Mouse (Mus musculus) heart, adult 18-20 months (tissue): ENCODE measurements around the gene Shroom4. TPM values are rescaled to one million over a fixed set of nuclear protein-coding genes. Genes with fewer than 3 reads are reported as not detected.

Experiments
- DNase-seq, 2 experiments: peaks; one replicate each; pipeline ENCODE4 v3.0.0; 2021 to 2022; ENCODE audit warnings: mixed read lengths in 1 of 2
- total RNA-seq, 2 experiments: library from RNA; stranded (reverse); gene quantifications; 2 replicates each; pipeline ENCODE4 v1.2.3; 2021

Gene Shroom4
- total RNA-seq, 2 experiments from 2014 or later: 13.9 to 15.8 TPM

- no peak for DNase-seq
Measured at GRCm38 (mm10) chrX:6495456-6495855, 95.8 kb downstream of the Shroom4 start.

DNA sequence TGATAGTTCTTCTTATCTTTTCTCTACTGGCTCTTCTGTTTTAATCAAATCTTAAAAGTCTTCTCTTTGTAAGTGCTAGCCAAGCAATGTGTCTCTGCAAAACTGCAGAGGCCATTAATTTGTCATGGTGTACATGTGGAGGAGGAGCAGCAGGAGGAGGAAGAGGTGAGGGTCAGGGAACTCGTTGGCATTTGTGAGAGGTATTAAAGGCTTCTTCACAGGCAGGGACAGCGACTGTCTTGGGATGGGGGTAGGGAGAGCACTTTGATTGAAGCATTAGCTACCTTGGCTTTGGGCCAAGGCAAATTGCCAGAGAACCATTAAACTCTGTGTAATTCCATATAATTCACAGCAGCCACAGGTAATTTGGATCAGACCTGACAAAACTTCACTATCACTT, 96.7 kb downstream of the Shroom4 start:
- no peak for DNase-seq

DNA sequence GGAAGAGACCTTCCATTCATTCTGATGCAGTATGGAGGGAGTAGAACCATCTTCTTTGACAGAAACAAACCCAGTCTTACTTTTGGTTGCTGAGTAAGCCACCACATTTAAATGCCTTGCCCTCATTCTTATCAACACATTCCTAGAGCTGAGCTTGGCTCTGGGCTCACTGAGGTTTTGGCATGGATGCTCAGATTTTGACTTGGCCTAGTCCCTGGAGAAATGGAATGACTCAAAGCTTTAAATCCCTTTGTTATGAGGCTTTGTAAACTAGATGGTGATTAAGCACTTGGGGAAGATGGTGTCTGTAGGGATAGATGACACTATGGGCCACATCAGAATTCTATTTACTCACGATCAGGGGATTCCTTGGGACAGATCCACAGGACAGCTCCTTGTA, 102.2 kb downstream of the Shroom4 start:
- DNase-seq: peak; percentile 7 to 16

DNA sequence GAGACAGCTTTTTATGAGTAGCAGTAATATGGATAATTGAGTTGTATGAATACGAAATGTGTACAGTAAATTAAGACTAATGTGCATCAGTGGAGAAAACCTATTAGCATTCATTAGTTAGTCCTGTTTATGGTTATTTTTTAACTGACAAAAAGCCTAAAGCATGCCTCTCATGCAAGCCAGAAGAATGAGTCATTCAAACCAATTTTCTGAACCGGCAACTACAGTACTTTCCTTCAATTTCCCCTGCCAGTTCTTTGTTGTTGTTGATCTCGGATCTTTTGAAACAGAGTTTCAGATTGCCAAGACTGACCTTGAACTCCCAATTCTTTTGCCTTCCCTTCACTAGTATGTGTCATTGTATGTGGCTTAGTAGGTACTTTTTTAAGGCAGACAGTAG, 117.6 kb downstream of the Shroom4 start:
- no peak for DNase-seq

DNA sequence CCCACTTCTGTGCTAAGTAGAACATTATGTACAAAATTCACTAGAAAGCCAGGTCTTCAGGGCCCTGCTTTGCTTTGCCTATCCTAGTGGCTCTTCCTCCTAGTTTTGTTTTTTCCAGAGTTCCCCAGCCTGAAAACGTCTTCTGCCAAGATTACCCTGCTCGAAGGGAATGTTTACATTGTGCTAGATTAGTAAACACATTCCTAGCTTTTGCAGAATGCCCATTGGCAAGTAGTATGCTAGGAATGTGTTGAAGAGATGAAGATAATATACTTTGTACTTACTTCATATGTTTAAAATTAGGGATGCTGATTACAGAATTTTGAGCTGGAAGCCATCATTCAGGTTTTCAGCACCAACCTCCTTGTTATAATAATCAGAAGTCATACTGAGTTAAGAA, 118.8 kb downstream of the Shroom4 start:
- no peak for DNase-seq

DNA sequence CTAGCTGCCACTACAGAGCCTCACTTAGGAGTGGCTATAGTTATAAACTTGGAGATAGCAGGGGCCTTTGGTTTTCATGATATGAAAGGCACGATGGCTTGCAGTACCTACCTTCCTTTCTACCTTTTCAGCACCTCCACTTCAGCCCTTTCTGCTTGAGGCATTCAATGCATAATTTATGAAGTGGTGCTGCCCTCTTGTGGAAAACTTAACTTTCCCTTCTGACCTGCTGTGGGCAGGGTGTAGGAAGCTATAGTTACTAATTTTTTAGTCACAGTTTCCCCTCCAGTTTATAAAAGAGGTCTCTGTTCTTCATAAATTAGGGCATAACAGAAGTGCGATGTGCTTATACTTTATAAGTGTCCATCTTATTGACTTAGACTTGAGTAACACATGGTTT, 123.3 kb downstream of the Shroom4 start:
- peak; percentile 16 to 45 for DNase-seq

- DNase-seq: peak in 1 of 2 experiments; percentile 2
Measured at GRCm38 (mm10) chrX:6536636-6537035, 137.0 kb downstream of the Shroom4 start.

- DNase-seq: peak; percentile 13 to 44
Measured at GRCm38 (mm10) chrX:6537689-6538088, 138.0 kb downstream of the Shroom4 start.

- no peak for DNase-seq
Measured at GRCm38 (mm10) chrX:6565066-6565465, 165.4 kb downstream of the Shroom4 start.

DNA sequence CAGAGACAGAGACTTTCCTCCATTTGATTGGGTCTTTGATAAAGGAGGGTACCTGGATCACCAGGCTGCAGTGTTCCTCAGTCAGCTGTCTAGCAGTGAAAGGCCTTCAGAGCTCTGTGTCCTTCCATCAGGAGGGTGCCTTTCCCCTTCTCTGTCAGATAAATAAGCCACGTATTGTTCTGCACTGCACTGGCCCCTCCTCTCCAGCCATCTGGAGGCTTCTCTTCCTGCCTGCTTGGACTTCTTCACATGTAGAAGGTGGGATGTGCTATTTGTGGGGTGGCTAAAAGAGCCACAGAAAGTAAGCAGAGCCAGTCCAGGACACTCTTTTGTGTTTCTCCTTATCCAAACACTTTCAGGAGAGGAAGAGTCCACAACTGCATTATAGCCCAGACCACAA, 174.9 kb downstream of the Shroom4 start:
- DNase-seq: peak in 1 of 2 experiments; percentile 22

DNA sequence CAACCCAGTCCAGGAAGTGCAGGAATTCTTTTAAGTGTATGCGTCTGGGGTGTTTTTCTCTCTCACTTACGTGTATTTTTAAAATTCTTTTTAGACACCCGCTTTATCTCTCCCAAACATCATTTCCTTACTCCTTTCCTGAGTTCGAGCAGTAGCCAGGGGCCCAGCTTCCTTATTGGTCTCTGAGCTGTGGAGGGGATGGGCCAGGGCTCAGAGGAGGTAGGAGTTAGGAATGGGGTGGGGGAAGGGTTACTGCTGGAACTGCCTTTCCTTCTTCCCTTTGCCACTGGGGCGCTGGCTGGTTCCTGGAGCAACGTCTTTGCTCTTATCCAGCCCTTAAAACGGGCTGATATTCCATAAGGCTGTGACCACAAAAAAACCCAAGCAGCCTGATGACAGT, 177.3 kb downstream of the Shroom4 start:
- DNase-seq: peak; percentile 41 to 77

GRCm38 (mm10) chrX:6580671-6581070, 181.0 kb downstream of the Shroom4 start:
- peak; percentile 26 to 29 for DNase-seq

GRCm38 (mm10) chrX:6581181-6581580, 181.5 kb downstream of the Shroom4 start:
- DNase-seq: peak in 1 of 2 experiments; percentile 49

DNA sequence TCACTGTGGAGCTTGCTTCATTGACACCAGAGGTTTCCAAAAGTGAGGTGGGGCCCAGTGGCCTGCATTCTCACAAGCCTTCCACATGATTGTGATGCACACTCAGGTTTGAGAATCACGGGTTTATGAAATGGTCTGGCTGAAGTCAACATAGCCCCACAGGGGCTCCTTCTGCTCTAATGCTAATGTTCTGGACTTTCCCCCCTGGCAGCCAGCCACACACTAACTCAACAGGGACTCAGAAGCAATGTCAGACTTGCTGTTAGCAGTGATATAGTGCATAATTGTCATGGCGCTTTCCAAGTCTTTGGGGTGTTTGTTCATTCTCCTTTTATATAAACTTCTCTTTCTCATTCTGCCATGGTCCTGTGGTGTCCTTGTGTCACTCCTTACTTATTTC, 183.0 kb downstream of the Shroom4 start:
- DNase-seq: no peak

DNA sequence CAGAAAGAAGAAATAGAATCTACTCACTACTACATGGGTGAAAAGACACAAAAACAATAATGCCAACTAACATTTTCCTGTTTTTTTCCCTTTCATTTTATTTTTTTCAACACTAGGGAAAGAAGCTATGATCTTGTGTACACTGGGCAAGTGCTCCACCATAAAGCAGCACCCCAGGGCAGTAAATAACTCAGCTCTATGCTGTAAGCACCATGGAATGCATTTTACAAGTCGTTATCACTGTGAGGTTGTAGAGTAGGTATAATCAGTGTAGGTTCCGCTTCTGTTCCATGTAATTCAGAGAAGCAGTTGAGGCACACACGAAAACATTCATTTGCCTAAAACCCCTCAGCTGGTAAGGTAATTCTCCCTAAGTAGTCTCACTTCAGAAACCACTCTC, 194.5 kb downstream of the Shroom4 start:
- no peak for DNase-seq

DNA sequence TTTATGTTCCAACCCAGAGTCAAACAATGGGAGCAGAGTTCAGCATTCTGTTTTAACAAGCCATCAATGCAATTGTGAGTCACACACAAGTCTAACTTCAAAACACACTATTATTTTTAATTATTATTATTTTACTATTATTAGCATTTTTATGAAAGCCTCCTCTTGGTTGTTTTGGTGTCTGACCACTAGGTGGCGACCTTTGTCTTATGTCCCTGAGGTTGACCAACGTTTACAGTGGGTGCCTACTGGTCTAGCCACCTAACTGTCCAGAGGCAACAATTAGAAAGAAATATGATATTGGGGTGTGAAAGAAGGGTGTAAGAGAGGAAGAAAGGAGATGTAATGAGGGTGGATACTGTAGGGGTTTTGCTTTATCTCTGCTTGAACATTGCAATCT, 254.4 kb downstream of the Shroom4 start:
- DNase-seq: peak; percentile 6 to 41

GRCm38 (mm10) chrX:6658820-6659324, 259.2 kb downstream of the Shroom4 start:
- DNase-seq: no peak

Other genes with a start within 250 kb of the Shroom4 start
- gene Nudt10, start 226.8 kb upstream of the Shroom4 start, total RNA-seq: under 1 TPM; 0.87 to 0.99 TPM
- gene Bmp15, start 79.1 kb upstream of the Shroom4 start, total RNA-seq: not detected